Mouse (Mus musculus) heart, adult 2 months (tissue): ENCODE measurements at regions not wholly inside any gene's neighbourhood (a gene's known extent, or its start where the extent isn't known, plus 50 kb on each side); places are given as distances from the start of the nearest gene placed in this dataset.

ENCODE experiments used
- CTCF ChIP-seq: fragments of 200-600 bp; IDR thresholded peaks from 2 replicates; pipeline ENCODE4 v1.8.1; 2022; ENCODE audit warnings: antibody characterized with exemption, mild to moderate bottlenecking, moderate library complexity
- POLR2A ChIP-seq: fragments of 200-500 bp; IDR thresholded peaks from 2 replicates; pipeline ENCODE4 v1.6.1; 2011; ENCODE audit warnings: mild to moderate bottlenecking, low read depth, low read length, control low read depth; ENCODE audit not compliant: insufficient read depth

GRCm38 (mm10) chr2:179265436-179265835, 176.8 kb upstream of the Cdh4 start:
- TF ChIP-seq CTCF = no peak
- no peak for TF ChIP-seq POLR2A
